Comparison of ENCODE assay signal across 8 mouse cellular contexts in the genomic region with DNA sequence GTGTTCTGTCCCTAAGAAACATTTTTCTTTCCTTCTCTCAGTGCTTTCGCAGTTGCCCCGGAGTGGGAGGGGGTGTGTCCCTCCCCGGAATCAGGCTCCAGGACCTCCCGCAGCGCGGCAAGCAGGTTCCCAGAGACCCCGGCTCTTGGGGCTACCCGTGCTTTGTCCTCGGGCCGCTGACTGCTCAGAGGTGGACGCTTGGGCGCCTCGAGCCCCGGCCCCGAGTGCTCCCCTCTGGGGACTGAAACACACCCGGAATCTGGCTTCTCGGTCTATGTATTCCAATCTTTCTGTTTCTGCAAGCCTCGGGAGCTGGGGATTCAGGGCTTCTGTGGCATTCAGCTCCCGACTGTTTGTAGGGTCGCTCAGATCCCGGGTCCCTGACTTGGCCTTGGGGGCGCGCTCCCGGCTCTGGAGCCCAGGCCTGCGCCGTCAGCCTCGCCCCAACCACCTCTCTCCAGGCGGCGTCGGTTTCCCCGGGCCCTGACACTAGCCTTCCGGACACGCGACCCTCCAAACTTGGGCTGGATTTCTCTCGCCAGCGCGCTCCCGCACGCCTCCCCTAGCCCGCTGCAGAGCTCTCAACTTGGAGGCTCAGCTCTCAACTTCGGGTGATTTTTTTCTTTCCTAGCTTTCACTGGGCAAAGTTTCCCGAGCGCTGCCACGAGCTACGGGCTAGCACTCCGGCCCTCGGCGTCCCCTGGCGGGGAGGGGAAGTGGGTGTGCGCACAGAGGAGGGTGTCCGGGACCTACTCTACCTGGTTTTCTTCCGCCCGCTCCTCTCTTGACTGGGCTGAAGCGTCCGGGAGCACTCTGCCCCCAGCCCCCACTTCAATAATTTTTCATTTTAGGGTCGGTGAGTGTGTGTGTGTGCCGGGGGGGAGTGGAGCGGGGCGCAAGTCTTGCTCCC. TPM values are rescaled to one million over a fixed set of nuclear protein-coding genes. Genes with fewer than 3 reads are reported as not detected.
DNase-seq lines count a peak whose midpoint lies in the region; ATAC-seq and TF ChIP-seq lines count a peak whose summit lies in the region.

No protein-coding gene starts in this region.

- H3K36me3 ChIP-seq in heart, adult 2 months (ENCODE audit: control insufficient read depth, insufficient read depth, low read length) = no peaks in the 10 kb centered on the region
- no peaks in the 10 kb centered on the region for H3K36me3 ChIP-seq in kidney, embryonic 14.5 days (ENCODE audit: control insufficient read depth, insufficient read depth, low read length)

- TF ChIP-seq POLR2A in heart, adult 2 months (IDR thresholded peaks at IDR 0.05; ENCODE audit: insufficient read depth, low read depth, low read length) = no peak

- H3K4me2 ChIP-seq in kidney, embryonic 14.5 days (replicated peaks; ENCODE audit: low read depth, low read length) = peak overlapping the region; percentile 87

- H3K4me3 ChIP-seq in gastrocnemius, adult 2 months = peak overlapping the region; percentile 73
- peak overlapping the region; percentile 63 for H3K4me3 ChIP-seq in brown adipose tissue, adult 24 weeks (ENCODE audit: insufficient read depth, low read depth, low read length)
- H3K4me3 ChIP-seq in heart, adult 2 months = peak overlapping the region; percentile 54
- peak overlapping the region; percentile 50 for H3K4me3 ChIP-seq in kidney, embryonic 14.5 days (ENCODE audit: low read length)

- H3K9ac ChIP-seq in heart, adult 2 months (ENCODE audit: low read depth, low read length) = peak overlapping the region; percentile 43
- H3K9ac ChIP-seq in kidney, embryonic 14.5 days (ENCODE audit: low read depth, low read length) = peak overlapping the region; percentile 58

- H3K9me3 ChIP-seq in kidney, embryonic 14.5 days (ENCODE audit: control insufficient read depth, low read length) = no peaks in the 10 kb centered on the region

- TF ChIP-seq EP300 in heart, adult 2 months (IDR thresholded peaks at IDR 0.05; ENCODE audit: insufficient read depth, low read depth, low read length) = no peak

- H3K4me1 ChIP-seq in brown adipose tissue, adult 24 weeks (ENCODE audit: control insufficient read depth, insufficient read depth, insufficient read length, low read length) = peaks cover 9% of the 10 kb centered on the region
- H3K4me1 ChIP-seq in heart, adult 2 months (ENCODE audit: control insufficient read depth, insufficient read depth, low read length) = peaks cover 3% of the 10 kb centered on the region
- H3K4me1 ChIP-seq in kidney, embryonic 14.5 days (ENCODE audit: control insufficient read depth, insufficient read depth, low read length) = 0 out of 2 replicates have a peak, but pooled peaks cover 16% of the 10 kb centered on the region

- TF ChIP-seq CTCF in gastrocnemius, adult 2 months (IDR thresholded peaks at IDR 0.05) = peak; percentile 26
- peak; percentile 55 for TF ChIP-seq CTCF in heart, adult 2 months (IDR thresholded peaks at IDR 0.05)

- intact Hi-C loops in gastrocnemius, adult 2 months (cut with DNase I) = no loop called here
- intact Hi-C loops in heart, adult 2 months (cut with DNase I) = no loop called here

- peak; percentile 34 for ATAC-seq in kidney, embryonic 14.5 days (ENCODE audit: low FRiP score, low TSS enrichment)

- peak; percentile 44 for DNase-seq in gastrocnemius, adult 2 months
- DNase-seq in gastrocnemius, postnatal 25 days = no peak
- DNase-seq in heart, adult 2 months = peak; percentile 62 to 67
- DNase-seq in lung, postnatal 14 days = peak; percentile 55
- DNase-seq in ovary, adult 18-20 months (ENCODE audit: low spot score) = peak; percentile 37
- peak; percentile 31 for DNase-seq in urinary bladder, postnatal 25 days (ENCODE audit: low spot score)

- no peak overlapping the region for H3K27ac ChIP-seq in gastrocnemius, adult 2 months
- H3K27ac ChIP-seq in brown adipose tissue, adult 24 weeks (replicated peaks; ENCODE audit: low read depth, low read length) = no peak overlapping the region
- H3K27ac ChIP-seq in heart, adult 2 months = peak overlapping the region; percentile 28
- 0 out of 2 replicates have a peak overlapping the region, but pooled peaks have one; percentile 24 for H3K27ac ChIP-seq in kidney, embryonic 14.5 days (ENCODE audit: low read depth, low read length)

- under 1% methylated on average over 59 of the region's 59 CpGs for WGBS in heart, adult 2 months
- under 1% methylated on average over 54 of the region's 59 CpGs for WGBS in kidney, embryonic 14.5 days

- no peaks in the 10 kb centered on the region for H3K79me2 ChIP-seq in heart, adult 2 months (replicated peaks; ENCODE audit: control insufficient read depth, insufficient read depth, low read length)

- peaks cover 16% of the 10 kb centered on the region for H3K27me3 ChIP-seq in heart, adult 2 months (ENCODE audit: control insufficient read depth, insufficient read depth, low read length)
- peaks cover 40% of the 10 kb centered on the region for H3K27me3 ChIP-seq in kidney, embryonic 14.5 days (ENCODE audit: control insufficient read depth, insufficient read depth, low read length)

RNA-seq across cellular contexts. Expression of a gene that starts 0.8 kb away (rescaled TPM):
- not detected for total RNA-seq in gastrocnemius, adult 2 months (2021)
- under 1 TPM in 1 of 2 experiments, not detected in 1; 0.05 TPM for total RNA-seq in gastrocnemius, postnatal 25 days (2021)
- not detected in 2 replicates for polyA plus RNA-seq in brown adipose tissue, adult 24 weeks (2012; ENCODE audit: insufficient read depth, insufficient read length, missing spikeins)
- total RNA-seq in heart, adult 2 months (2021) = 1 to 10 TPM; 2.4 to 4.2 TPM
- 1.1 and 1.7 TPM in 2 replicates for polyA plus RNA-seq in heart, adult 2 months (2012; rRNA removed)
- polyA plus RNA-seq in kidney, embryonic 14.5 days (2014; fragmentation: Nextera tagmentation; extraction: Ambion mirVana) = 2.6 and 2.8 TPM in 2 replicates

RNA-seq across cellular contexts. Expression of a gene that starts 2.2 kb away (rescaled TPM):
- not detected for total RNA-seq in gastrocnemius, adult 2 months (2021)
- total RNA-seq in gastrocnemius, postnatal 25 days (2021) = not detected
- not detected in 2 replicates for polyA plus RNA-seq in brown adipose tissue, adult 24 weeks (2012; ENCODE audit: insufficient read depth, insufficient read length, missing spikeins)
- not detected for total RNA-seq in heart, adult 2 months (2021)
- polyA plus RNA-seq in heart, adult 2 months (2012; rRNA removed) = not detected in 2 replicates
- not detected in 2 replicates for polyA plus RNA-seq in kidney, embryonic 14.5 days (2014; fragmentation: Nextera tagmentation; extraction: Ambion mirVana)

Comparison
In these comparisons a context has a peak if more than half of its experiments do, and no peak if none do; other contexts are left out.
1. H3K27ac ChIP-seq: peak in heart, adult 2 months (single experiment) and kidney, embryonic 14.5 days (single experiment); none in gastrocnemius, adult 2 months (single experiment) and brown adipose tissue, adult 24 weeks (single experiment).
2. Peak in every context shown above with its lines, with median percentiles within 50 percentile points of each other: H3K4me3 ChIP-seq.